Mouse (Mus musculus) liver, embryonic 14.5 days (tissue): ENCODE measurements around the gene Prr12.

Experiments
- CTCF ChIP-seq: IDR thresholded peaks from 2 replicates; pipeline ENCODE4 v1.5.1; 2016; ENCODE audit warnings: antibody characterized with exemption, low read depth, control low read depth
- EP300 ChIP-seq: IDR thresholded peaks from 2 replicates; pipeline ENCODE4 v1.6.1; 2016; ENCODE audit warnings: antibody characterized with exemption, low read depth

GRCm38 (mm10) chr7:45048923-45049657 is 3.6 kb downstream of the Prr12 start:
- TF ChIP-seq CTCF (no peak), EP300 (no peak)
